Mouse (Mus musculus) thymus, postnatal 10 days (tissue): ENCODE results near the gene Adam12.

Experiments used
- DNase-seq, 2 experiments: peaks; one replicate each; pipeline ENCODE4 v3.0.0; 2021; ENCODE audit warnings: low spot score in 2 of 2

The Adam12 gene

DNA sequence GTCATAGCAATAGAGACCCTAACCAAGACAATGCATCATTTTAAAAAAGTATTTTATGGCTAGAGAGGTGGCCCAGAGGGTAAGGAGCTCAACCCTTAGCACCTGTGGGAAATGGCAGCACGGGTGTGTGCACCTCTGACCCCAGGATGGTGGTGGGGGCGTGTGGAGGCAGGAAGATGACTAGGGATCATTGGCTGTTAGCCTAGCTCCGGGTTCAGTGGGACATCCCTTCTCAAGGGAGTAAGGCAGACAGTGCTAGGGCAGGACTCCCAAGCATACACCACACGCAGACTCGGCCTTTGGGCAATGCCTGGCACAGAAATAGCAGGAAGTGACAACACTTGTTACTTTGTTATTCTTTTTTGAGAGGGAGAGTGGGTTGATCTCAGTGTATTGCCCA, 359.2 kb downstream of the Adam12 start:
- no peak for DNase-seq

GRCm38 (mm10) chr7:133870265-133870664, 361.7 kb downstream of the Adam12 start:
- DNase-seq = no peak

GRCm38 (mm10) chr7:133863684-133864083, 368.3 kb downstream of the Adam12 start:
- no peak for DNase-seq

DNA sequence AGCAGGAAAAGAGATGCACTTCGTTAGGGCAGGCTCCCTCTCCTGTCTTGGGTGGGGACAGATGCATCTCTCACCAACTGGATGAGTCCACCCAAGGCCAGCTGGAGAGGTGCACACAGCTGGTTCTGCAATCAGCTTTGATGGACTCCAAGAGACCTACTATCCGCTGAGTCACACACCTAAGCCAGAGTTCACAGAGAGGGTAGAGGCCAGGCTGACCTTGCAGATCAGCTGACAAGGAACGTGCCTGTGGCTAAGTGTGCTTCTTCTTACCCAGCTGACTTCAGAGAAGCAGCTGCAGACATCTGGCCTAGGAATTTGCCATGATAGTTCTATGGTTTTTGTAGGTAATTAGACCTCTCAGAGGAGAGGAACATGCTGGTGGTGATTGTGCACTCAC, 368.8 kb downstream of the Adam12 start:
- DNase-seq = no peak

GRCm38 (mm10) chr7:133862723-133863122, 369.2 kb downstream of the Adam12 start:
- no peak for DNase-seq

DNA sequence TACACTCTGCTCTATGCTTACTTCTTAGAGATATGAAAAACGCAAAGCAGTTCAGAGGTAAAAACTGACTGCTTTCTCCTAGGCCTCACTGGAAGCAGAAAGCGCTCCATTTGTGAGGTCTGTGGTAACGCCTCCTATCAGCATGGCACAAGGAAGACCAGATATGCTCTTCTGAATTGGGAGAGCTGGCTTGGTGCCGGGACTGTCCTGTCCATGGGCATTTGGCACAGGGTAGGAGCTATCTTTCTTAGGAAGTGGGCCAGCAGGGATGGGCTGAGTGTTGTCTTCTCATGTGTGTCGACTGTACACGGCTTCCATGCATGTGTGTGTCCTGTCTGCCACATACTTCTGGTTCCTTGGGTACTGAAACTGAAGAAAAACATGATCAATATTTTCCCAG, 369.7 kb downstream of the Adam12 start:
- no peak for DNase-seq

- DNase-seq = no peak
Observed at GRCm38 (mm10) chr7:133859548-133859947, 372.4 kb downstream of the Adam12 start.

DNA sequence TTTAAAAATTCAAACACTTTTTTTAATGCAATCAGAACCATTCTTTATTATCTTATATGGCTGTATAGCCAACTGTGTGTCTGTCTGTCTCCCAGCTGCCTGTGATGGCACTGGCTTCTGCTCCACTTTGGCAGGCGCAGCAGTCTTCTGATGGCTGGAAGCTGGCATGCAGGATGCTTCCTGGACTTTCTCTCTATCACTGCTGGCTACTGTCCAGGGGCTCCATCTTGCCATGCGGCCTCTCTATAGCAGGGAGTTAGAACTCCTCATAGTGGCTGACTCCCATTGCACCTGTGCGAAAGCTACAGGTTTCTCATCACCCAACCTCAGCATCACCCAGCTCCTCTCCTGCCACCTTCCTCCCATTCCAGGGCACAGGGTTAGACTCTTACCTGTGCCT, 373.4 kb downstream of the Adam12 start:
- no peak for DNase-seq

DNA sequence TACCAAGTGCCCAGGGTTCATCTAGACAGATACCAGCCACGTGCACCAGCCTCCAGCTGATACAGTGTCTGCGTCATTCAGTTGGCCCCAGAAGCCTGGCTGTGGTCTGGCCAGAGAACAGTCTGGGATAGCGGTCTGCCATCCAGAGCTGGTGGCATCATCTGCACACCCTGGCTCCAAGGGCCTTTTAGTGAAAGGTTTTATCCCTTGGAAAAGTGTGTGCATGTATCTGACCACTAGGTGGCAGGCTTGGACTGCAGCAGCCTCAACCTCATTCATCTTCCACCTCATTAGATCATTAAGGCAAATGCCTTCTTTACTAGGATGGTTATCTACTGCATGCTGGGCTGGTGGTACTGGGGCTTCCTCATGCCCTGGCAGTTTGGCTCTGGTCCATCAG, 375.7 kb downstream of the Adam12 start:
- peak; percentile 15 to 52 for DNase-seq

- DNase-seq = no peak
Observed at GRCm38 (mm10) chr7:133850735-133851134, 381.2 kb downstream of the Adam12 start.

- DNase-seq = no peak
Observed at GRCm38 (mm10) chr7:133848180-133848579, 383.8 kb downstream of the Adam12 start.

DNA sequence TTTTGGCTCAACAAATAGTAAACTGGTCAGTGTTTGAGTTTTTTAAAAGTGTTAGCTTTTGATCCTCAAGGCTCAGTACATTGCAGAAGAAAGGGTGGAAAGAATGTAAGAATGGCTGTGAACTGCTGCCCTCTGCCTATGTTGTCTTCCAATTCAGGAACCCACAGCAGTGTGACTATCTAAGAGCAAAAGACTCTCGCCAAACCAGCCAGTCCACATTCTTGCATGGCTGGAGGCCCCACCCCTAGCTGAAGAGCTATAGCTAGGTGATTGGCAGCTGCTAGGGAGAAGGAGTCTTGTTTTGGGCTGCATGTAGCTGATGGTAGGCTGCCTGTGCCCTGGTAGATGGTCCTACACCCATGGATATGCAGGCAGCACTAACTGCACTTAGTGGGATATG, 384.8 kb downstream of the Adam12 start:
- no peak for DNase-seq

- DNase-seq = no peak
Observed at GRCm38 (mm10) chr7:133842079-133842478, 389.9 kb downstream of the Adam12 start.

DNA sequence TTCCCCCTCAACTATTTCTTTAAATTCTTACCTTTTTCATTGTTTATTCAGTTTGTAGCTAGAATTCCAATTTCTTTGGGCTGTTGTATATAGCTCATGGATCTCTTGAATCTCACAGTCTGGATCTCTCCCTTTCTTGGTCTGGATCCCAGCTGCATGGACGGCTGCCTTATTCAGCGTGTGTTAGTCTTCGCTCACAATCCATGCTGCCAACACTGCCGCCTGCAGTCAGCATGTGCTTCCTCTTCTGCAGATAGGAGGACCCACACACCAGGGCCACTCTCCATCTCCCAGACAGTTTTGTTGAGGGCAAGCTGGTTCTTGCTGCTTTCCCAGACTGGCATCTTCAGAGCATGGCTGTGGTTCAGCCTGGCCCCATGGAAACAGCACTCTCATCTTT, 392.4 kb downstream of the Adam12 start:
- no peak for DNase-seq
